Mouse (Mus musculus): ENCODE results near the gene Pi4ka. TPM values are rescaled to one million over a fixed set of nuclear protein-coding genes. Genes with fewer than 3 reads are reported as not detected.
"Not testable (repeated sequence)": the region's sequence is repeated elsewhere in the genome, so short reads cannot be mapped to it uniquely, and the experiment has no call there.

Pi4ka gene
- polyA plus RNA-seq, 1 experiment from 2014 or later = 77.8 TPM

- peak overlapping the region; percentile 98 for H3K27ac ChIP-seq
- peak overlapping the region; percentile 93 for H3K4me3 ChIP-seq
- H3K27me3 ChIP-seq (replicated peaks) = no peaks in the 10 kb centered on the region
- no peaks in the 10 kb centered on the region for H3K9me3 ChIP-seq
- no peaks in the 10 kb centered on the region for H3K36me3 ChIP-seq (replicated peaks)
- H3K4me2 ChIP-seq = peak overlapping the region; percentile 83
- ATAC-seq (replicated peaks) = no peak
- whole genome bisulfite sequencing = 52% methylated on average over 9 of the region's 9 CpGs
- peak overlapping the region; percentile 98 for H3K9ac ChIP-seq
- peaks cover 54% of the 10 kb centered on the region for H3K4me1 ChIP-seq
These were observed 171.0 kb downstream of the Pi4ka start for GRCm38 (mm10) chr16:17234916-17235665.

- Histone ChIP-seq H3K4me1 (peaks cover 48% of the 10 kb centered on the region), H3K9me3 (no peaks in the 10 kb centered on the region), H3K4me3 (peak overlapping the region; percentile 93), H3K36me3 (replicated peaks) (no peaks in the 10 kb centered on the region), H3K9ac (peak overlapping the region; percentile 98), H3K4me2 (peak overlapping the region; percentile 83), H3K27ac (peak overlapping the region; percentile 98), H3K27me3 (replicated peaks) (no peaks in the 10 kb centered on the region)
- WGBS = 2% methylated on average over 12 of the region's 12 CpGs
- ATAC-seq (replicated peaks) = no peak
These were observed 171.6 kb downstream of the Pi4ka start for GRCm38 (mm10) chr16:17234499-17234895.

GRCm38 (mm10) chr16:17233702-17234498, 172.2 kb downstream of the Pi4ka start:
- Histone ChIP-seq H3K4me1 (peaks cover 42% of the 10 kb centered on the region), H3K4me3 (peak overlapping the region; percentile 93), H3K27me3 (replicated peaks) (no peaks in the 10 kb centered on the region), H3K9me3 (no peaks in the 10 kb centered on the region), H3K4me2 (peak overlapping the region; percentile 83), H3K36me3 (replicated peaks) (no peaks in the 10 kb centered on the region), H3K27ac (peak overlapping the region; percentile 98), H3K9ac (peak overlapping the region; percentile 98)
- peak; percentile 78 for ATAC-seq (replicated peaks)
- WGBS = under 1% methylated on average over 61 of the region's 62 CpGs

- Histone ChIP-seq H3K9ac (peak within 1 kb of the TSS; percentile 98), H3K4me2 (peak within 1 kb of the TSS; percentile 83), H3K27ac (peak within 1 kb of the TSS; percentile 98), H3K36me3 (replicated peaks) (no peaks in the 10 kb centered on the region), H3K27me3 (replicated peaks) (no peaks in the 10 kb centered on the region), H3K4me3 (peak within 1 kb of the TSS; percentile 93), H3K9me3 (no peaks in the 10 kb centered on the region), H3K4me1 (peaks cover 40% of the 10 kb centered on the region)
- 2% methylated on average over 46 of the region's 59 CpGs for WGBS
- ATAC-seq (replicated peaks) = peak; percentile 95
These were observed 173.1 kb downstream of the Pi4ka start, which contains the start of gene Hic2 for GRCm38 (mm10) chr16:17232794-17233701. Gene Hic2 (plus strand): TSS chr16:17233572.

- H3K4me2 ChIP-seq; H3K9me3 ChIP-seq; ATAC-seq (replicated peaks); H3K9ac ChIP-seq; H3K4me3 ChIP-seq; H3K36me3 ChIP-seq (replicated peaks); H3K27me3 ChIP-seq (replicated peaks); H3K27ac ChIP-seq: not testable (repeated sequence)
- 91% methylated on average over 2 of the region's 2 CpGs for WGBS
- H3K4me1 ChIP-seq = peaks cover 29% of the 10 kb centered on the region
These were observed 174.6 kb downstream of the Pi4ka start for GRCm38 (mm10) chr16:17231523-17231922.

Other genes with a start within 250 kb of the Pi4ka start
- gene Ube2l3, start 203.7 kb downstream of the Pi4ka start, polyA plus RNA-seq (2015; fragmentation: Nextera tagmentation; extraction: Ambion mirVana) = 262 and 275 TPM in 2 replicates
- gene Rimbp3, start 197.7 kb downstream of the Pi4ka start, polyA plus RNA-seq (2015; fragmentation: Nextera tagmentation; extraction: Ambion mirVana) = 2.6 and 3.3 TPM in 2 replicates
- gene Hic2, start 172.7 kb downstream of the Pi4ka start, polyA plus RNA-seq (2015; fragmentation: Nextera tagmentation; extraction: Ambion mirVana) = 11.1 and 11.6 TPM in 2 replicates
- 63.2 and 67.6 TPM in 2 replicates for gene Tmem191c, start 130.2 kb downstream of the Pi4ka start, polyA plus RNA-seq (2015; fragmentation: Nextera tagmentation; extraction: Ambion mirVana)
- gene Serpind1, start 74.9 kb downstream of the Pi4ka start, polyA plus RNA-seq (2015; fragmentation: Nextera tagmentation; extraction: Ambion mirVana) = 5.8 and 6.0 TPM in 2 replicates
- 24.5 and 25.1 TPM in 2 replicates for gene Snap29, start 328 bp downstream of the Pi4ka start, polyA plus RNA-seq (2015; fragmentation: Nextera tagmentation; extraction: Ambion mirVana)
- gene Crkl, start 45.7 kb upstream of the Pi4ka start, polyA plus RNA-seq (2015; fragmentation: Nextera tagmentation; extraction: Ambion mirVana) = 83.2 and 89.6 TPM in 2 replicates
- 16.8 and 17.9 TPM in 2 replicates for gene Aifm3, start 83.3 kb upstream of the Pi4ka start, polyA plus RNA-seq (2015; fragmentation: Nextera tagmentation; extraction: Ambion mirVana)
- 146 and 164 TPM in 2 replicates for gene Lztr1, start 102.4 kb upstream of the Pi4ka start, polyA plus RNA-seq (2015; fragmentation: Nextera tagmentation; extraction: Ambion mirVana)
- 60.4 and 65.3 TPM in 2 replicates for gene Thap7, start 124.8 kb upstream of the Pi4ka start, polyA plus RNA-seq (2015; fragmentation: Nextera tagmentation; extraction: Ambion mirVana)
- gene Lrrc74b, start 154.9 kb upstream of the Pi4ka start, polyA plus RNA-seq (2015; fragmentation: Nextera tagmentation; extraction: Ambion mirVana) = 1.3 TPM in 2 replicates
- 2.3 and 3.1 TPM in 2 replicates for gene P2rx6, start 155.6 kb upstream of the Pi4ka start, polyA plus RNA-seq (2015; fragmentation: Nextera tagmentation; extraction: Ambion mirVana)
- gene Slc7a4, start 176.9 kb upstream of the Pi4ka start, polyA plus RNA-seq (2015; fragmentation: Nextera tagmentation; extraction: Ambion mirVana) = 38.7 and 42.7 TPM in 2 replicates
- gene Smpd4, start 213.0 kb upstream of the Pi4ka start, polyA plus RNA-seq (2015; fragmentation: Nextera tagmentation; extraction: Ambion mirVana) = 30.1 and 34.7 TPM in 2 replicates
- gene Ccdc74a, start 240.2 kb upstream of the Pi4ka start, polyA plus RNA-seq (2015; fragmentation: Nextera tagmentation; extraction: Ambion mirVana) = 11.2 and 11.5 TPM in 2 replicates

Measured in midbrain, embryonic 15.5 days (tissue).